Comparison of ENCODE assay signal across 8 mouse cellular contexts in genomic region chr16:17124871-17125520, GRCm38 (mm10). TPM values are rescaled to one million over a fixed set of nuclear protein-coding genes. Genes with fewer than 3 reads are reported as not detected.
DNase-seq lines count a peak whose midpoint lies in the region; ATAC-seq and TF ChIP-seq lines count a peak whose summit lies in the region.

TSS of gene 2610318N02Rik (minus strand) at chr16:17125167.

- no peaks in the 10 kb centered on the region; the same call in 1 of the 2 replicates for H3K4me1 ChIP-seq in heart, adult 2 months (ENCODE audit: control insufficient read depth, insufficient read depth, low read length)
- peaks cover 15% of the 10 kb centered on the region for H3K4me1 ChIP-seq in limb, embryonic 14.5 days (ENCODE audit: control insufficient read depth, insufficient read depth, low read length)
- H3K4me1 ChIP-seq in midbrain, embryonic 15.5 days: peaks cover 20% of the 10 kb centered on the region
- no peaks in the 10 kb centered on the region; the same call in 1 of the 2 replicates for H3K4me1 ChIP-seq in spleen, adult 2 months (ENCODE audit: control insufficient read depth, insufficient read depth, insufficient read length)

- TF ChIP-seq EP300 in heart, adult 2 months (IDR thresholded peaks at IDR 0.05; ENCODE audit: insufficient read depth, low read depth, low read length): no peak

- 4% methylated on average over 25 of the region's 25 CpGs for WGBS in heart, adult 2 months
- under 1% methylated on average over 24 of the region's 25 CpGs for WGBS in limb, embryonic 14.5 days
- WGBS in midbrain, embryonic 15.5 days: under 1% methylated on average over 25 of the region's 25 CpGs
- WGBS in spleen, adult 2 months: 2% methylated on average over 25 of the region's 25 CpGs

- peak; percentile 89 for ATAC-seq in limb, embryonic 14.5 days (ENCODE audit: low FRiP score, low read depth)
- ATAC-seq in midbrain, embryonic 15.5 days (replicated peaks): peak; percentile 93

- H3K4me3 ChIP-seq in heart, adult 2 months: peak within 1 kb of the TSS; percentile 30
- peak within 1 kb of the TSS; percentile 39 for H3K4me3 ChIP-seq in limb, embryonic 14.5 days (replicated peaks; ENCODE audit: low read length)
- H3K4me3 ChIP-seq in midbrain, embryonic 15.5 days: peak within 1 kb of the TSS; percentile 43
- peak within 1 kb of the TSS; percentile 64 for H3K4me3 ChIP-seq in spleen, adult 2 months (ENCODE audit: extremely low read depth, insufficient read depth, insufficient read length)

- no peak within 1 kb of the TSS for H3K27ac ChIP-seq in heart, adult 2 months
- H3K27ac ChIP-seq in limb, embryonic 14.5 days (replicated peaks; ENCODE audit: low read depth, low read length): peak within 1 kb of the TSS; percentile 16; the same call in 1 of the 2 replicates
- no peak within 1 kb of the TSS for H3K27ac ChIP-seq in midbrain, embryonic 15.5 days
- no peak within 1 kb of the TSS for H3K27ac ChIP-seq in spleen, adult 2 months (ENCODE audit: insufficient read depth, low read length)

- no peak within 1 kb of the TSS for H3K9ac ChIP-seq in heart, adult 2 months (ENCODE audit: low read depth, low read length)
- peak within 1 kb of the TSS; percentile 55 for H3K9ac ChIP-seq in limb, embryonic 14.5 days (ENCODE audit: low read depth, low read length, severe bottlenecking)
- H3K9ac ChIP-seq in midbrain, embryonic 15.5 days: peak within 1 kb of the TSS; percentile 18

- no peak for TF ChIP-seq CTCF in heart, adult 2 months (IDR thresholded peaks at IDR 0.05)
- TF ChIP-seq CTCF in spleen, adult 2 months (IDR thresholded peaks at IDR 0.05; ENCODE audit: extremely low read depth, insufficient read depth, insufficient read length, insufficient replicate concordance): no peak

- no peaks in the 10 kb centered on the region for H3K36me3 ChIP-seq in heart, adult 2 months (ENCODE audit: control insufficient read depth, insufficient read depth, low read length)
- peaks cover 17% of the 10 kb centered on the region for H3K36me3 ChIP-seq in limb, embryonic 14.5 days (ENCODE audit: control insufficient read depth, insufficient read depth, low read length)
- H3K36me3 ChIP-seq in midbrain, embryonic 15.5 days (replicated peaks): no peaks in the 10 kb centered on the region
- H3K36me3 ChIP-seq in spleen, adult 2 months (ENCODE audit: control insufficient read depth, insufficient read depth, low read length): no peaks in the 10 kb centered on the region

- no peaks in the 10 kb centered on the region for H3K27me3 ChIP-seq in heart, adult 2 months (ENCODE audit: control insufficient read depth, insufficient read depth, low read length)
- H3K27me3 ChIP-seq in limb, embryonic 14.5 days (ENCODE audit: control insufficient read depth, insufficient read depth, low read length): no peaks in the 10 kb centered on the region
- no peaks in the 10 kb centered on the region for H3K27me3 ChIP-seq in midbrain, embryonic 15.5 days (replicated peaks)
- no peaks in the 10 kb centered on the region for H3K27me3 ChIP-seq in spleen, adult 2 months (ENCODE audit: control insufficient read depth, insufficient read depth, low read length)

- peak within 1 kb of the TSS; percentile 53 for H3K4me2 ChIP-seq in limb, embryonic 14.5 days (replicated peaks; ENCODE audit: low read depth, low read length, severe bottlenecking)
- H3K4me2 ChIP-seq in midbrain, embryonic 15.5 days: peak within 1 kb of the TSS; percentile 71

- no peak for TF ChIP-seq POLR2A in heart, adult 2 months (IDR thresholded peaks at IDR 0.05; ENCODE audit: insufficient read depth, low read depth, low read length)
- peak; percentile 65; the same call in 1 of the 2 replicates for TF ChIP-seq POLR2A in limb, embryonic 14.5 days (IDR thresholded peaks at IDR 0.05; ENCODE audit: borderline replicate concordance, extremely low read depth, insufficient read depth, insufficient read length)
- TF ChIP-seq POLR2A in spleen, adult 2 months (IDR thresholded peaks at IDR 0.05; ENCODE audit: low read depth, low read length): no peak

- H3K9me3 ChIP-seq in limb, embryonic 14.5 days (ENCODE audit: control insufficient read depth, low read length): no peaks in the 10 kb centered on the region
- H3K9me3 ChIP-seq in midbrain, embryonic 15.5 days: no peaks in the 10 kb centered on the region

- H3K79me2 ChIP-seq in heart, adult 2 months (replicated peaks; ENCODE audit: control insufficient read depth, insufficient read depth, low read length): no peaks in the 10 kb centered on the region

- peak; percentile 18 to 35 for DNase-seq in urinary bladder, adult 18-20 months (ENCODE audit: low spot score in 2 of 2)
- DNase-seq in urinary bladder, postnatal 10 days (ENCODE audit: low spot score): no peak
- peak; percentile 84 for DNase-seq in embryo, embryonic 11.5 days (ENCODE audit: low read depth, low spot score)
- peak; percentile 55 to 68 for DNase-seq in heart, adult 2 months
- peak; percentile 73 for DNase-seq in kidney, adult 18-20 months
- DNase-seq in limb, embryonic 14.5 days (ENCODE audit: low spot score): peak; percentile 88
- peak; percentile 51 to 68 for DNase-seq in spleen, adult 2 months (ENCODE audit: low read depth in 1 of 2, low spot score in 2 of 2)

- intact Hi-C loops in heart, adult 2 months (cut with DNase I): no loop called here

RNA-seq across cellular contexts. Expression of gene 2610318N02Rik, which starts in this region (rescaled TPM):
- total RNA-seq in heart, adult 2 months (2021): not detected
- 1.1 and 1.3 TPM in 2 replicates for polyA plus RNA-seq in heart, adult 2 months (2012; rRNA removed)
- 52.6 and 70.6 TPM in 2 replicates for polyA plus RNA-seq in limb, embryonic 14.5 days (2012; rRNA removed)
- 26.3 and 26.4 TPM in 2 replicates for polyA plus RNA-seq in limb, embryonic 14.5 days (2014; fragmentation: Nextera tagmentation; extraction: Ambion mirVana)
- 15.2 and 15.6 TPM in 2 replicates for polyA plus RNA-seq in midbrain, embryonic 15.5 days (2015; fragmentation: Nextera tagmentation; extraction: Ambion mirVana)
- 6.2 and 7.1 TPM in 2 replicates for polyA plus RNA-seq in spleen, adult 2 months (2012; rRNA removed)
